Mouse (Mus musculus) brain, embryonic 14.5 days (tissue): ENCODE data around the gene Vps45.

ENCODE experiments used
- CTCF ChIP-seq: fragments of 200-500 bp; IDR thresholded peaks from 2 replicates; pipeline ENCODE4 v1.5.1; 2012; ENCODE audit warnings: inconsistent platforms, mild to moderate bottlenecking, moderate library complexity, borderline replicate concordance; ENCODE audit not compliant: insufficient read depth, insufficient read length; ENCODE audit errors: extremely low read depth
- POLR2A ChIP-seq: fragments of 200-500 bp; IDR thresholded peaks from 2 replicates; pipeline ENCODE4 v1.6.1; 2012; ENCODE audit warnings: mild to moderate bottlenecking, inconsistent platforms, borderline replicate concordance; ENCODE audit not compliant: poor library complexity, insufficient read depth, insufficient read length, severe bottlenecking; ENCODE audit errors: extremely low read depth

- TF ChIP-seq CTCF: no peak
- TF ChIP-seq POLR2A: no peak
Observed at GRCm38 (mm10) chr3:96072921-96073486, 14.7 kb upstream of the Vps45 start.
